Mouse (Mus musculus): ENCODE results near the gene Aaed1. TPM values are rescaled to one million over a fixed set of nuclear protein-coding genes. Genes with fewer than 3 reads are reported as not detected.

Gene Aaed1
- polyA plus RNA-seq, 1 experiment from 2014 or later, result 42.9 TPM

GRCm38 (mm10) chr13:64273352-64273751 is 39.2 kb downstream of the Aaed1 start:
- Histone ChIP-seq H3K4me3 (ENCODE audit: low read depth, low read length) (peak overlapping the region; percentile 80), H3K9me3 (ENCODE audit: control insufficient read depth, low read length) (no peaks in the 10 kb centered on the region), H3K27ac (ENCODE audit: low read depth) (no peak overlapping the region), H3K4me2 (ENCODE audit: low read length) (peak overlapping the region; percentile 100), H3K36me3 (ENCODE audit: control insufficient read depth, insufficient read depth, low read length) (no peaks in the 10 kb centered on the region), H3K9ac (ENCODE audit: low read length) (no peak overlapping the region), H3K27me3 (replicated peaks; ENCODE audit: control insufficient read depth, insufficient read depth, low read length) (no peaks in the 10 kb centered on the region; the same call in 1 of the 2 replicates), H3K4me1 (replicated peaks; ENCODE audit: control insufficient read depth, insufficient read depth, low read length) (peaks cover 5% of the 10 kb centered on the region; the same call in 1 of the 2 replicates)
- DNase-seq (ENCODE audit: low spot score) (no peak), ATAC-seq (replicated peaks; ENCODE audit: low FRiP score, low TSS enrichment, low read depth) (no peak)
- 40% methylated on average over 8 of the region's 8 CpGs for WGBS

DNA sequence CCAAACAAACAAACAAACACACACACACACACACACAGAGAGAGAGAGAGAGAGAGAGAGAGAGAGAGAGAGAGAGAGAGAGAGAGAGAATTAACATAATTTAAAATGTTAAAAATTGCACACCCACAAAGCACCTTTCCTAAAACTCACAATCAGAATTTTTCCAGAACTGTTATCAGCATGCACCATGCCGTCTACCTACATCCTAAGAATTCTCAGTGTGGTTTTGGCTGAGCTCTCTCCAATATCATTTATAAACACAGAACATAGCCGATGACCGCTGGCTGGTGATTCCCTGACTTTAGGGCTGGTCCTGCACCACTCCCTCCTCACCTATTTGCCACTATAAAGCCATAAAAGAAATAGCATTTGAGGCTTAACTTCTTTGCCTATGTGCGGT is 44.1 kb downstream of the Aaed1 start:
- H3K9ac ChIP-seq (ENCODE audit: low read length), result no peak overlapping the region
- ATAC-seq (replicated peaks; ENCODE audit: low FRiP score, low TSS enrichment, low read depth) (no peak), DNase-seq (ENCODE audit: low spot score) (no peak)
- H3K4me2 ChIP-seq (ENCODE audit: low read length), result no peak overlapping the region
- no peaks in the 10 kb centered on the region for H3K36me3 ChIP-seq (ENCODE audit: control insufficient read depth, insufficient read depth, low read length)
- H3K9me3 ChIP-seq (ENCODE audit: control insufficient read depth, low read length), result no peaks in the 10 kb centered on the region
- no peaks in the 10 kb centered on the region; the same call in 1 of the 2 replicates for H3K27me3 ChIP-seq (replicated peaks; ENCODE audit: control insufficient read depth, insufficient read depth, low read length)
- WGBS, result 52% methylated on average over 4 of the region's 4 CpGs
- H3K4me1 ChIP-seq (replicated peaks; ENCODE audit: control insufficient read depth, insufficient read depth, low read length), result peaks cover 1% of the 10 kb centered on the region; the same call in 1 of the 2 replicates
- no peak overlapping the region for H3K27ac ChIP-seq (ENCODE audit: low read depth)
- no peak overlapping the region for H3K4me3 ChIP-seq (ENCODE audit: low read depth, low read length)

- Histone ChIP-seq H3K27me3 (replicated peaks; ENCODE audit: control insufficient read depth, insufficient read depth, low read length) (no peaks in the 10 kb centered on the region), H3K4me1 (replicated peaks; ENCODE audit: control insufficient read depth, insufficient read depth, low read length) (no peaks in the 10 kb centered on the region), H3K9me3 (ENCODE audit: control insufficient read depth, low read length) (no peaks in the 10 kb centered on the region), H3K9ac (ENCODE audit: low read length) (no peak overlapping the region), H3K4me3 (ENCODE audit: low read depth, low read length) (no peak overlapping the region), H3K27ac (ENCODE audit: low read depth) (no peak overlapping the region), H3K4me2 (ENCODE audit: low read length) (no peak overlapping the region), H3K36me3 (ENCODE audit: control insufficient read depth, insufficient read depth, low read length) (no peaks in the 10 kb centered on the region)
- DNase-seq (ENCODE audit: low spot score), result no peak
- ATAC-seq (replicated peaks; ENCODE audit: low FRiP score, low TSS enrichment, low read depth), result no peak
- WGBS, result 23% methylated on average over 9 of the region's 9 CpGs
Measured at GRCm38 (mm10) chr13:64267151-64267550, 45.4 kb downstream of the Aaed1 start.

- H3K4me3 ChIP-seq (ENCODE audit: low read depth, low read length), result no peak overlapping the region
- no peak for ATAC-seq (replicated peaks; ENCODE audit: low FRiP score, low TSS enrichment, low read depth)
- WGBS, result 91% methylated on average over 6 of the region's 6 CpGs
Measured at GRCm38 (mm10) chr13:64264586-64264985, 47.9 kb downstream of the Aaed1 start.

DNA sequence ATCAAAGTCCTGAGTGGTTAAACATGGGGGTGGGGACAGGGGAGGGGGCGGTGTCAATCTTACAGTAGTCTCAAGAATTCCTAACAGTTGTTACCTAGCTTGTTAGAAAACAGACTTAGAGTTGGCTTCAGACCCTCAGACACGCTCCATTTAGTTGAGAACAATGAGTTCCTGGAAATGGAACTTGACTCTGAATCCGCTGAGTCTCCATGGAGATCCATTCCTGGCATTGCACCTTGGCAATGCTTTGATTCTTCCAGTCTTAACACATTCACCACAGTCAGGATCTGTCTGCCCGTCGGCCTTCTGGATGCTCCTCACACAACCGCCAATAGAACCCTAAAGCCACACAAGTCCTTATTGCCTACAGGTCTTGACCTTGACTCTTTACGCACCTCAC is 52.6 kb downstream of the Aaed1 start:
- Histone ChIP-seq H3K9me3 (ENCODE audit: control insufficient read depth, low read length) (no peaks in the 10 kb centered on the region), H3K27ac (ENCODE audit: low read depth) (no peak overlapping the region), H3K9ac (ENCODE audit: low read length) (no peak overlapping the region), H3K27me3 (replicated peaks; ENCODE audit: control insufficient read depth, insufficient read depth, low read length) (no peaks in the 10 kb centered on the region), H3K4me2 (ENCODE audit: low read length) (no peak overlapping the region), H3K4me3 (ENCODE audit: low read depth, low read length) (no peak overlapping the region), H3K36me3 (ENCODE audit: control insufficient read depth, insufficient read depth, low read length) (no peaks in the 10 kb centered on the region), H3K4me1 (replicated peaks; ENCODE audit: control insufficient read depth, insufficient read depth, low read length) (no peaks in the 10 kb centered on the region)
- DNase-seq (ENCODE audit: low spot score) (no peak), ATAC-seq (replicated peaks; ENCODE audit: low FRiP score, low TSS enrichment, low read depth) (no peak)
- WGBS, result 94% methylated on average over 7 of the region's 7 CpGs

More at GRCm38 (mm10) chr13:64264586-64264985, 47.9 kb downstream of the Aaed1 start:
- H3K36me3 ChIP-seq (ENCODE audit: control insufficient read depth, insufficient read depth, low read length), result no peaks in the 10 kb centered on the region
- DNase-seq (ENCODE audit: low spot score), result no peak
- H3K4me1 ChIP-seq (replicated peaks; ENCODE audit: control insufficient read depth, insufficient read depth, low read length), result no peaks in the 10 kb centered on the region
- no peaks in the 10 kb centered on the region for H3K9me3 ChIP-seq (ENCODE audit: control insufficient read depth, low read length)
- no peaks in the 10 kb centered on the region for H3K27me3 ChIP-seq (replicated peaks; ENCODE audit: control insufficient read depth, insufficient read depth, low read length)
- no peak overlapping the region for H3K9ac ChIP-seq (ENCODE audit: low read length)
- H3K27ac ChIP-seq (ENCODE audit: low read depth), result no peak overlapping the region
- H3K4me2 ChIP-seq (ENCODE audit: low read length), result no peak overlapping the region

GRCm38 (mm10) chr13:64258516-64258821 is 54.0 kb downstream of the Aaed1 start:
- no peak overlapping the region for H3K27ac ChIP-seq (ENCODE audit: low read depth)
- H3K27me3 ChIP-seq (replicated peaks; ENCODE audit: control insufficient read depth, insufficient read depth, low read length), result no peaks in the 10 kb centered on the region
- no peaks in the 10 kb centered on the region for H3K9me3 ChIP-seq (ENCODE audit: control insufficient read depth, low read length)
- no peak overlapping the region for H3K9ac ChIP-seq (ENCODE audit: low read length)
- H3K4me2 ChIP-seq (ENCODE audit: low read length), result no peak overlapping the region
- no peak overlapping the region for H3K4me3 ChIP-seq (ENCODE audit: low read depth, low read length)
- H3K4me1 ChIP-seq (replicated peaks; ENCODE audit: control insufficient read depth, insufficient read depth, low read length), result no peaks in the 10 kb centered on the region
- ATAC-seq (replicated peaks; ENCODE audit: low FRiP score, low TSS enrichment, low read depth), result no peak
- no peaks in the 10 kb centered on the region for H3K36me3 ChIP-seq (ENCODE audit: control insufficient read depth, insufficient read depth, low read length)
- DNase-seq (ENCODE audit: low spot score), result no peak
- 80% methylated on average over 4 of the region's 4 CpGs for WGBS

- Histone ChIP-seq H3K4me1 (replicated peaks; ENCODE audit: control insufficient read depth, insufficient read depth, low read length) (no peaks in the 10 kb centered on the region), H3K27ac (ENCODE audit: low read depth) (no peak overlapping the region), H3K9me3 (ENCODE audit: control insufficient read depth, low read length) (no peaks in the 10 kb centered on the region), H3K4me2 (ENCODE audit: low read length) (no peak overlapping the region), H3K9ac (ENCODE audit: low read length) (no peak overlapping the region), H3K27me3 (replicated peaks; ENCODE audit: control insufficient read depth, insufficient read depth, low read length) (no peaks in the 10 kb centered on the region), H3K4me3 (ENCODE audit: low read depth, low read length) (no peak overlapping the region), H3K36me3 (ENCODE audit: control insufficient read depth, insufficient read depth, low read length) (no peaks in the 10 kb centered on the region)
- 40% methylated on average over 5 of the region's 5 CpGs for WGBS
- DNase-seq (ENCODE audit: low spot score) (no peak), ATAC-seq (replicated peaks; ENCODE audit: low FRiP score, low TSS enrichment, low read depth) (no peak)
Measured at GRCm38 (mm10) chr13:64257814-64258515, 54.5 kb downstream of the Aaed1 start.

DNA sequence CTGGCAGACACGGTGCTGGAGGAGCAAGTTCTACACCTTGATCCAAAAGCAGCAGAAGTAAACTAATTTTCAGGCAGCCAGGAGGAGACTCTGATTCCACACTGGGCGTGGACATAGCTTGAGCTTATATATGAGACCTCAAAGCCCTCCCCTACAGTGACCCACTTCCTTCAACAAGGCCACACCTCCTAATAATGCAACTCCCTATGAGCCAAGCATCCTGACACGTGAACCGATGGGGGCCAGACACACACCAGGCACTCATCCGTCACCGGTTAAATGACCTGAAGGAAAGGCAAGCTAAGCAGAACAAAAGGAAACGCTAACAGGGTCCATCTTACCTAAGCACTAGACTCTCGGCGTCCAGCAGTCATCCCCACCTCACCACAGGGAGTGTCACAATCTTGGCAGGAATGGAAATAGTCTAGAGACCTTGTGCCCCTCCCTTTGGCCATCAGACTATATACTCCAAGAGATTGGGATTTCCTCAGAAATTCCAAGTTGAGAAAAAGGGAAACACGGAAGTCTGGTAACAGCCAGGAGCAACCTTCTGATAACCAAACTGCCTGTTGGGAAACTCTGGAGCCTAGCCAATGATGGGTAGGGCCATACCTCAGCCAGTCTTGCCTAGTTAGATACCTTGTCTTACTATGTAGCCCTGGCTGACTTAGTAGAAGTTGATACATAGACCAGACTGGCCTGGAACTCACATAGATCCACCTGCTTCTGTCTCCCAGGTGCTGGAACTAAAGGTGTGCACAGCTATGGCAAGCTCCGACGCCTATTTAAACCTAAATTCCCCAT is 55.3 kb downstream of the Aaed1 start:
- DNase-seq (ENCODE audit: low spot score) (no peak), ATAC-seq (replicated peaks; ENCODE audit: low FRiP score, low TSS enrichment, low read depth) (no peak)

More for the DNA sequence above, 55.3 kb downstream of the Aaed1 start:
- Histone ChIP-seq H3K9me3 (ENCODE audit: control insufficient read depth, low read length) (no peaks in the 10 kb centered on the region), H3K4me2 (ENCODE audit: low read length) (no peak overlapping the region), H3K27ac (ENCODE audit: low read depth) (no peak overlapping the region), H3K4me3 (ENCODE audit: low read depth, low read length) (no peak overlapping the region), H3K27me3 (replicated peaks; ENCODE audit: control insufficient read depth, insufficient read depth, low read length) (no peaks in the 10 kb centered on the region), H3K36me3 (ENCODE audit: control insufficient read depth, insufficient read depth, low read length) (no peaks in the 10 kb centered on the region), H3K9ac (ENCODE audit: low read length) (no peak overlapping the region), H3K4me1 (replicated peaks; ENCODE audit: control insufficient read depth, insufficient read depth, low read length) (no peaks in the 10 kb centered on the region)
- 67% methylated on average over 12 of the region's 12 CpGs for whole genome bisulfite sequencing

Data from intestine, embryonic 14.5 days (tissue).